Mouse (Mus musculus) forebrain, embryonic 11.5 days (tissue): Measurements from ENCODE around the gene Armc2. TPM values are rescaled to one million over a fixed set of nuclear protein-coding genes. Genes with fewer than 3 reads are reported as not detected.
A peak's percentile ranks its signal among the peaks of the same experiment; 100 is the strongest.

Source experiments
- ATAC-seq: fragments of 200-750 bp; cut with Nextera tagmentation; replicated peaks from 2 replicates; pipeline ENCODE4 v1.8.0; 2017; ENCODE audit warnings: moderate TSS enrichment; ENCODE audit not compliant: low FRiP score
- DNase-seq: peaks from one replicate; pipeline ENCODE4 v3.0.0-alpha.2; 2017; ENCODE audit warnings: low spot score
- H3K27ac ChIP-seq: fragments of 300-500 bp; sonication (generic); 2 replicates; pipeline ENCODE4 v1.5.1; 2014; ENCODE audit warnings: low read depth, low read length
- H3K27me3 ChIP-seq: fragments of 300-500 bp; sonication (generic); 2 replicates; pipeline ENCODE4 v1.6.1; 2014; ENCODE audit warnings: mild to moderate bottlenecking, low read length, mixed read lengths; ENCODE audit not compliant: control insufficient read depth, insufficient read depth
- H3K36me3 ChIP-seq: fragments of 300-500 bp; sonication (generic); 2 replicates; pipeline ENCODE4 v1.6.1; 2014; ENCODE audit warnings: mild to moderate bottlenecking, low read length, moderate library complexity, mixed read lengths; ENCODE audit not compliant: control insufficient read depth, insufficient read depth
- H3K4me1 ChIP-seq: fragments of 300-500 bp; sonication (generic); replicated peaks from 2 replicates; pipeline ENCODE4 v1.6.1; 2014; ENCODE audit warnings: low read length, mixed read lengths; ENCODE audit not compliant: control insufficient read depth, insufficient read depth
- H3K4me2 ChIP-seq: fragments of 300-500 bp; sonication (generic); 2 replicates; pipeline ENCODE4 v1.6.1; 2014; ENCODE audit warnings: low read depth, mild to moderate bottlenecking, low read length, moderate library complexity, mixed read lengths; ENCODE audit not compliant: severe bottlenecking
- H3K4me3 ChIP-seq: fragments of 300-500 bp; sonication (generic); 2 replicates; pipeline ENCODE4 v1.5.1; 2014; ENCODE audit warnings: low read depth, low read length
- H3K9ac ChIP-seq: fragments of 300-500 bp; sonication (generic); 2 replicates; pipeline ENCODE4 v1.6.1; 2014; ENCODE audit warnings: low read length
- H3K9me3 ChIP-seq: fragments of 300-500 bp; sonication (generic); 2 replicates; pipeline ENCODE4 v1.6.1; 2016; ENCODE audit warnings: low read length, mixed read lengths; ENCODE audit not compliant: control insufficient read depth
- WGBS: fragments of 180-500 bp; shearing (Covaris S2); extraction: QIAGEN DNeasy Blood & Tissue Kit; methylation state at CpG from one replicate; pipeline ENCODE4 v1.1.7; 2014; 5-methylcytosine and 5-hydroxymethylcytosine counted together
- polyA plus RNA-seq: library from polyadenylated mRNA; unstranded; fragments of >200 nt; fragmentation: Nextera tagmentation; extraction: Ambion mirVana; gene quantifications from 2 replicates; pipeline ENCODE4 v1.2.1, GENCODE M21; 2014

Armc2 gene
- polyA plus RNA-seq, result 4.5 and 5.7 TPM in 2 replicates

DNA sequence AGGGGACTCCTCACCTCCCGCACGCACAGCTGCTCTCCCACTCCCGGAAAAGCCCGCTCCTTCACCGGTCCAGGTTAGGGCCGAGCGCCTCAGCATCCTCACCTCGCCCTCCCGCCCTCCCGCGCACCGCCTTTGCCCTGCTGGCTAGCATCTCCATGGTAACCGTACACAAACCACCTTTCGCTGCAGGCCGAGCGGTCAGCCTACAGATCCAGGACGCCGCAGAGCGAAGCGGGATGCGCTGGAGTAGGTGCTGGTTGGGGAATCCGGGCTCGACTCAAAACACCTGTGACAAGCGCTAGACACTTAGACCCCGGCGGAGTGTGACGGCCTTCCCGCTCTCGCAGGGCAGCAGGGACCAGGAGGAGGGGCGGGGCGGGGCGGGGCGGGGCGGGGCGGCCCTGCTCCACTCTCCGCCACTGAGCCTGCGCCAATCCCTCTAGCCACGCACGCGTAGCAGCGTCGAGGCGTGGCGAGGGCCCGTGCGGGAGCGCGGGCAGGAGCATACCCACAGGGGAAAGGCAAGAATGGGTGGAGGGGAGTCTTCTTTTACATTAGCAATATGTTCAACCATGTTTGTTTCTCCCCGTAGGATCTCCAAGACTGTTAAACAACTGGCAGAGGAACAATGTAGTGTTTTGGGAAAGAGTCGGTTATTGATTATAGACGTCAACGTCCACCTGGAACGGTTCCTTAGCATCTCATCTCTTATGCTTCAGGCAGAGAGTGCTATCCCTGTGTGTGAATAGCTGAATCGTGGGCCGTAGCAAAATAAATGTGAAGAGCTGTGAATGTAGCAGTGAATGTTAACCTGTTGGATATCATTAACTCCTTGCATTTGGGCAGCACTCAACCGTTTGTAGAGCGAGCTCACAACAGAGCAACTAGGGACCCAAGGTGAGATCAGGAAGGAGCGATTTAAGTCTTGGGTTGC is at the start of gene Armc2:
TSS of gene Armc2 (minus strand) at position 427 of the 934 bp plus-strand sequence.
- peak within 1 kb of the TSS; percentile 84 for H3K4me2 ChIP-seq
- DNase-seq, result peak; percentile 88
- H3K4me3 ChIP-seq, result peak within 1 kb of the TSS; percentile 54
- 0 out of 2 replicates have a peak, but pooled peaks cover 2% of the 10 kb centered on the region for H3K4me1 ChIP-seq
- no peak within 1 kb of the TSS for H3K27ac ChIP-seq
- 3% methylated on average over 49 of the region's 58 CpGs for WGBS
- no peaks in the 10 kb centered on the region for H3K9me3 ChIP-seq
- H3K9ac ChIP-seq, result peak within 1 kb of the TSS; percentile 58
- H3K36me3 ChIP-seq, result no peaks in the 10 kb centered on the region
- peak; percentile 97 for ATAC-seq
- H3K27me3 ChIP-seq, result no peaks in the 10 kb centered on the region

GRCm38 (mm10) chr10:42064446-42064845 is 46.2 kb upstream of the Armc2 start:
- Histone ChIP-seq H3K4me2 (no peak overlapping the region), H3K4me1 (no peaks in the 10 kb centered on the region), H3K36me3 (no peaks in the 10 kb centered on the region), H3K9me3 (no peaks in the 10 kb centered on the region), H3K9ac (no peak overlapping the region), H3K4me3 (no peak overlapping the region), H3K27me3 (no peaks in the 10 kb centered on the region), H3K27ac (no peak overlapping the region)
- DNase-seq, result no peak
- no peak for ATAC-seq
- 60% methylated on average over 5 of the region's 5 CpGs for WGBS

DNA sequence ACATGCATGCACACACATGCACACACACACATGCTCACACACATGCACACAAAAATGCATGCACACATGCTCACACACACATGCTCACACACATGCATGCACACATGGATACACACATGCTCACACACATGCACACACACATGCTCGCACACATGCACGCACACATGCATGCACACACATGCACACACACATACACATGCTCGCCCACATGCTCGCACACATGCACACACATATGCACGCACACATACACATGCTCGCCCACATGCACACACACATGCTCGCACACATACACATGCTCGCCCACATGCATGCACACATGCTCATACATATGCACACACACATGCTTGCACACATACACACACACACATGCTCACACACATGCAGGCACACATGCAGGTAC is 41.3 kb upstream of the Armc2 start:
- Histone ChIP-seq H3K36me3 (no peaks in the 10 kb centered on the region), H3K27ac (no peak overlapping the region), H3K9ac (no peak overlapping the region), H3K4me2 (no peak overlapping the region), H3K4me1 (no peaks in the 10 kb centered on the region), H3K27me3 (no peaks in the 10 kb centered on the region), H3K9me3 (no peaks in the 10 kb centered on the region), H3K4me3 (no peak overlapping the region)
- whole genome bisulfite sequencing, result 93% methylated on average over 8 of the region's 8 CpGs
- no peak for ATAC-seq
- no peak for DNase-seq

- DNase-seq (no peak), ATAC-seq (no peak)
- H3K4me2 ChIP-seq, result no peak overlapping the region
- 85% methylated on average over 12 of the region's 12 CpGs for WGBS
- no peak overlapping the region for H3K4me3 ChIP-seq
- H3K36me3 ChIP-seq, result no peaks in the 10 kb centered on the region
- H3K27me3 ChIP-seq, result no peaks in the 10 kb centered on the region
- no peak overlapping the region for H3K9ac ChIP-seq
- no peaks in the 10 kb centered on the region for H3K4me1 ChIP-seq
- H3K27ac ChIP-seq, result no peak overlapping the region
- no peaks in the 10 kb centered on the region for H3K9me3 ChIP-seq
Measured at GRCm38 (mm10) chr10:42057746-42058145, 39.5 kb upstream of the Armc2 start.

GRCm38 (mm10) chr10:42057231-42057601 is 39.0 kb upstream of the Armc2 start:
- no peaks in the 10 kb centered on the region for H3K36me3 ChIP-seq
- no peak overlapping the region for H3K27ac ChIP-seq
- no peaks in the 10 kb centered on the region for H3K4me1 ChIP-seq
- no peak overlapping the region for H3K4me2 ChIP-seq
- DNase-seq, result no peak
- no peak overlapping the region for H3K9ac ChIP-seq
- no peaks in the 10 kb centered on the region for H3K9me3 ChIP-seq
- no peak overlapping the region for H3K4me3 ChIP-seq
- no peaks in the 10 kb centered on the region for H3K27me3 ChIP-seq
- WGBS, result 73% methylated on average over 11 of the region's 11 CpGs
- ATAC-seq, result no peak

GRCm38 (mm10) chr10:42056486-42057230 is 38.4 kb upstream of the Armc2 start:
- no peaks in the 10 kb centered on the region for H3K36me3 ChIP-seq
- H3K9me3 ChIP-seq, result no peaks in the 10 kb centered on the region
- 86% methylated on average over 18 of the region's 18 CpGs for WGBS
- H3K9ac ChIP-seq, result no peak overlapping the region
- no peaks in the 10 kb centered on the region for H3K4me1 ChIP-seq
- no peak overlapping the region for H3K27ac ChIP-seq
- no peak overlapping the region for H3K4me2 ChIP-seq
- DNase-seq (no peak), ATAC-seq (no peak)
- no peak overlapping the region for H3K4me3 ChIP-seq
- no peaks in the 10 kb centered on the region for H3K27me3 ChIP-seq

DNA sequence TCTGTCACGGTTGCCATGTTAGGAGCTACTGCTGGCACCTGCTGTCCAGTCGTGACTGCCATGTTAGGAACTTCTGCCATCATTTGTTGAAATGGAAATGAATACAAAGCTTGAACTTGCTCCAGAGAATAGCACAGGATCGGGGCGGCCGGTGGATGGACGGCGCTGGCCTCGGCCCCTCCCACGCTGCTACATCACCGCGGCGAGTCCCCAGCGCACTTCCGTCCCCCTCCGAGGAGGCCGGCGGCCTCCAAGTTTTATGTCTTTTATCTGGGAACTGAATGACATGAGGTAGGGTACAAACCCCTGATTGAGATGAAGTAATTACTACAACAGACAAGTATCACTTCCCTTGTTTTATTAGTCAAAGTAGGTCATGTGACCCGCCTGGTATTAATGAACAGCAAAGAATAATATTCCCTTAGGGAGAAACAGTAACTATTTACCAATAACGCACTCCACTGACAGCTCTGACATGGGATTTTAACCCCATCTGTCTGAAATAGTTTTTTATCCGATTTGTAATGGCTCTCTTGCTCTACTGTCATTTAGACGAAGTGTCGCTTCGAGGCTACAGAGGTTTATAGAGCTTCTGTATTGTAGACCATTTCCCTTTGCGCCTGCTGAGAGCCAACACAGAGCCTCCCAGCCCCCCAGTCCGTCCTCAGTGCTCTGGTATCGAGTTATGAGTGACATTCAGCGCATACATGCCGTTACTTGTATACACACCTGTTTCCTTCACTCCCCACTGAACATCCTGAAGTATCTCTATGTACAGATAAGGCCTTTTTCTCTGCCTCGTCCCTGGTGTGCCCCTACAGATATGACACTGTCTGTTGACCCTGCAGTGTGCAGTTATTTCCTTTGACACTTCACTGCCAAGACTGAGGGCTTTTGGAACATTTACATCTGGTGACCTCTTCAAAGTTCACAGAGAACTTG is 37.3 kb upstream of the Armc2 start:
- ATAC-seq, result peak; percentile 71; the same call in 1 of the 2 replicates

DNA sequence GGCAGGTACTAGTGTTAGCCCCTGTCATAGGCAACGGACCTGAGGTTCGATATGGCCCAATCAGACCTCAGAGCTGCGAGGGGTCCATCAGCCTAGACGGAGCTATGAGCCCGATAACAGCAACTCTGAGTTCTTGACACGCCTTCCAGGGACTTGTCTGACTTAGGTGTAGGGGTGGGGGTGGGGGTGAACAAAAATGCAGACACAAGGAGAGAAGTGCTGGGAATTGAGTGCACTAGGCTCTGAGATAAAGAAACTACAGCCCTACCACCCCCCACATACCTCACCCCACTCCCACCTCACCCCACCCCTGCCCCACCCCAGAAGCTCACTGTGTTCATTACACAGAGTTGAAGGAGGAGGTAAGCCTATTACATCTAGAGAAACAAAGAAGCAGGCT is 32.8 kb upstream of the Armc2 start:
- H3K4me2 ChIP-seq, result no peak overlapping the region
- no peak overlapping the region for H3K9ac ChIP-seq
- no peaks in the 10 kb centered on the region for H3K9me3 ChIP-seq
- no peaks in the 10 kb centered on the region for H3K27me3 ChIP-seq
- H3K36me3 ChIP-seq, result no peaks in the 10 kb centered on the region
- no peak overlapping the region for H3K4me3 ChIP-seq
- no peaks in the 10 kb centered on the region for H3K4me1 ChIP-seq
- ATAC-seq (no peak), DNase-seq (no peak)
- no peak overlapping the region for H3K27ac ChIP-seq
- 89% methylated on average over 6 of the region's 6 CpGs for WGBS

More for the DNA sequence above, 37.3 kb upstream of the Armc2 start:
- Histone ChIP-seq H3K27me3 (no peaks in the 10 kb centered on the region), H3K9me3 (no peaks in the 10 kb centered on the region), H3K4me3 (no peak overlapping the region), H3K36me3 (no peaks in the 10 kb centered on the region), H3K9ac (no peak overlapping the region), H3K4me2 (no peak overlapping the region), H3K27ac (no peak overlapping the region), H3K4me1 (no peaks in the 10 kb centered on the region)
- WGBS, result 70% methylated on average over 28 of the region's 29 CpGs
- DNase-seq, result no peak
